17 mouse cellular contexts compared by ENCODE assay signal in the genomic region with DNA sequence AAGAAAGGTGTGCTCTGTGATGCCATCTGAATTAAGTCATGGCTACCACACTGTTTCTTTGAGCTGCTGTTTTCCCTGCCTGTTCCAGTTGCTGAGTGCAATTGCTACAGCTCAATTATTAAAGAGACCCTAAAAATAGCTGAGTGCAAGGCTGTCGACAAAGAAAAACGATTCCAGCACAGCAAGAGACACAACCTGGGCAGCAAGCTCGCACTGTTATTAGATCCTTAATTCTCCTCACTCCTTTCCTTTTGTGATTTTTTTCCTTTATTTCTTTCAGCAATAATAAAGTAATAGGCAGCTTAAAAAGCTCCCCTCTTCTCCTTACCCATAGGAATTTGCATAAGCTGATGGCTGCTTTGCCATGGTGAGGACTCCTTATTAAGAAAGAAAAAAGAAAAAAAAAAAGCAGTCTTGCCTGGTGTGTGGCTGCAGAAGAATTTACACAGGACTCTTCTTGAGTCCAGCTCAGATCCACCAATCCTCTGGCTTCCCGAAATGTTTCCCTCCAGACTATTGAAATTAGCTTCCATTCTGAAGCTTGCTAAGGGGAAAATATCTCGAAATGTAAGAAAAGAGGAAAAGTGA.
DNase-seq lines count a peak whose midpoint lies in the region; ATAC-seq and TF ChIP-seq lines count a peak whose summit lies in the region.
"Had no signal": no experiment of that assay in that cellular context is flagged by ENCODE, and none has a peak within 500 bp of the region (broad histone marks: within the 10 kb centered on the region; RNA-seq: fewer than 3 reads in every experiment).

No protein-coding gene starts in this region.

- no peak for DNase-seq in midbrain, embryonic 11.5 days (ENCODE audit: low spot score, missing footprints)
- DNase-seq in midbrain, embryonic 10.5 days (ENCODE audit: low spot score) = no peak
- DNase-seq in forebrain, embryonic 14.5 days (ENCODE audit: low spot score) = peak; percentile 31
- DNase-seq in hindbrain, postnatal 0 days (ENCODE audit: low spot score) = peak; percentile 12
- no peak for DNase-seq in stomach, postnatal 0 days (ENCODE audit: low spot score)
- DNase-seq in thymus, postnatal 10 days (ENCODE audit: low spot score in 2 of 2) = no peak
- DNase-seq in layer of hippocampus, adult 9-11 months = no peak
- DNase-seq: B cell, adult 2 months; cerebellum, adult 9-10 months; heart, postnatal 36 days; left cerebral cortex, postnatal 4 days; liver; lung, postnatal 10 days; thymus, postnatal 36 days had no signal

- ATAC-seq in midbrain, embryonic 11.5 days (ENCODE audit: low FRiP score) = 0 out of 2 replicates have a peak, but pooled peaks have one; percentile 44
- peak; percentile 54; the same call in 1 of the 2 replicates for ATAC-seq in forebrain, embryonic 14.5 days
- ATAC-seq in hindbrain, postnatal 0 days = no peak
- ATAC-seq in neural tube, embryonic 14.5 days (ENCODE audit: low read depth) = no peak
- ATAC-seq in stomach, postnatal 0 days (ENCODE audit: low FRiP score, low TSS enrichment) = no peak
- ATAC-seq: intestine, postnatal 0 days had no signal

- H3K36me3 ChIP-seq in midbrain, embryonic 11.5 days (ENCODE audit: control insufficient read depth, insufficient read depth, low read length) = no peaks in the 10 kb centered on the region
- H3K36me3 ChIP-seq in midbrain, embryonic 10.5 days = no peaks in the 10 kb centered on the region
- no peaks in the 10 kb centered on the region for H3K36me3 ChIP-seq in forebrain, embryonic 14.5 days (ENCODE audit: control insufficient read depth, insufficient read depth, low read length)
- no peaks in the 10 kb centered on the region for H3K36me3 ChIP-seq in hindbrain, postnatal 0 days (ENCODE audit: insufficient read depth, low read length)
- H3K36me3 ChIP-seq in neural tube, embryonic 14.5 days (ENCODE audit: control insufficient read depth, insufficient read depth, low read length) = no peaks in the 10 kb centered on the region
- no peaks in the 10 kb centered on the region for H3K36me3 ChIP-seq in stomach, postnatal 0 days (ENCODE audit: control insufficient read depth, insufficient read depth, low read length)
- H3K36me3 ChIP-seq: embryonic facial prominence, embryonic 10.5 days had no signal

- H3K9ac ChIP-seq in midbrain, embryonic 11.5 days (ENCODE audit: low read length) = no peak overlapping the region
- no peak overlapping the region for H3K9ac ChIP-seq in forebrain, embryonic 14.5 days (ENCODE audit: low read length)
- H3K9ac ChIP-seq in hindbrain, postnatal 0 days (replicated peaks; ENCODE audit: low read length) = no peak overlapping the region
- H3K9ac ChIP-seq in neural tube, embryonic 14.5 days (replicated peaks; ENCODE audit: low read depth, low read length) = no peak overlapping the region
- no peak overlapping the region for H3K9ac ChIP-seq in stomach, postnatal 0 days (ENCODE audit: low read length)

- H3K4me1 ChIP-seq in midbrain, embryonic 11.5 days (ENCODE audit: control insufficient read depth, insufficient read depth, low read length) = peaks cover 2% of the 10 kb centered on the region; the same call in 1 of the 2 replicates
- no peaks in the 10 kb centered on the region; the same call in 1 of the 2 replicates for H3K4me1 ChIP-seq in midbrain, embryonic 10.5 days
- H3K4me1 ChIP-seq in forebrain, embryonic 14.5 days (ENCODE audit: control insufficient read depth, insufficient read depth, low read length) = peaks cover 4% of the 10 kb centered on the region
- peaks cover 3% of the 10 kb centered on the region; the same call in 1 of the 2 replicates for H3K4me1 ChIP-seq in hindbrain, postnatal 0 days (ENCODE audit: insufficient read depth, low read length)
- H3K4me1 ChIP-seq in neural tube, embryonic 14.5 days (ENCODE audit: control insufficient read depth, insufficient read depth, low read length) = no peaks in the 10 kb centered on the region
- H3K4me1 ChIP-seq in stomach, postnatal 0 days (replicated peaks; ENCODE audit: control insufficient read depth, insufficient read depth) = no peaks in the 10 kb centered on the region
- H3K4me1 ChIP-seq: embryonic facial prominence, embryonic 10.5 days had no signal

- H3K27me3 ChIP-seq in midbrain, embryonic 11.5 days (ENCODE audit: control insufficient read depth, insufficient read depth, low read length) = no peaks in the 10 kb centered on the region
- H3K27me3 ChIP-seq in midbrain, embryonic 10.5 days (ENCODE audit: low read depth, poor library complexity, severe bottlenecking) = no peaks in the 10 kb centered on the region
- H3K27me3 ChIP-seq in forebrain, embryonic 14.5 days (replicated peaks; ENCODE audit: control insufficient read depth, insufficient read depth, low read length) = no peaks in the 10 kb centered on the region
- H3K27me3 ChIP-seq in hindbrain, postnatal 0 days (ENCODE audit: insufficient read depth, low read length) = no peaks in the 10 kb centered on the region
- H3K27me3 ChIP-seq in neural tube, embryonic 14.5 days (ENCODE audit: control insufficient read depth, insufficient read depth, low read length) = no peaks in the 10 kb centered on the region
- H3K27me3 ChIP-seq in stomach, postnatal 0 days (ENCODE audit: control insufficient read depth, insufficient read depth, low read length) = no peaks in the 10 kb centered on the region

- WGBS in midbrain, embryonic 11.5 days = 56% methylated on average over 5 of the region's 5 CpGs
- WGBS in midbrain, embryonic 10.5 days = 61% methylated on average over 5 of the region's 5 CpGs
- WGBS in forebrain, embryonic 14.5 days = 2% methylated on average over 5 of the region's 5 CpGs
- 37% methylated on average over 5 of the region's 5 CpGs for WGBS in hindbrain, postnatal 0 days
- WGBS in neural tube, embryonic 14.5 days = 49% methylated on average over 5 of the region's 5 CpGs
- WGBS in stomach, postnatal 0 days = 61% methylated on average over 5 of the region's 5 CpGs

- no peak overlapping the region for H3K4me2 ChIP-seq in midbrain, embryonic 11.5 days
- H3K4me2 ChIP-seq in forebrain, embryonic 14.5 days (ENCODE audit: low read length) = 0 out of 2 replicates have a peak overlapping the region, but pooled peaks have one; percentile 2
- H3K4me2 ChIP-seq in hindbrain, postnatal 0 days (ENCODE audit: low read depth, low read length) = no peak overlapping the region
- no peak overlapping the region for H3K4me2 ChIP-seq in neural tube, embryonic 14.5 days (ENCODE audit: low read depth, low read length)
- H3K4me2 ChIP-seq in stomach, postnatal 0 days (replicated peaks; ENCODE audit: low read depth) = no peak overlapping the region

- TF ChIP-seq CTCF in hindbrain, postnatal 0 days (IDR thresholded peaks at IDR 0.05; ENCODE audit: low read depth) = no peak
- TF ChIP-seq CTCF in stomach, postnatal 0 days (IDR thresholded peaks at IDR 0.05; ENCODE audit: low read depth) = no peak

- H3K27ac ChIP-seq in midbrain, embryonic 11.5 days (ENCODE audit: low read depth, low read length) = no peak overlapping the region
- no peak overlapping the region for H3K27ac ChIP-seq in midbrain, embryonic 10.5 days (replicated peaks)
- peak overlapping the region; percentile 50; the same call in 1 of the 2 replicates for H3K27ac ChIP-seq in forebrain, embryonic 14.5 days (ENCODE audit: low read depth, low read length)
- H3K27ac ChIP-seq in hindbrain, postnatal 0 days = peak overlapping the region; percentile 54; the same call in 1 of the 2 replicates
- peak overlapping the region; percentile 36; the same call in 1 of the 2 replicates for H3K27ac ChIP-seq in neural tube, embryonic 14.5 days (ENCODE audit: low read depth, low read length)
- no peak overlapping the region for H3K27ac ChIP-seq in stomach, postnatal 0 days (replicated peaks)
- H3K27ac ChIP-seq: embryonic facial prominence, embryonic 10.5 days had no signal

- H3K9me3 ChIP-seq in midbrain, embryonic 11.5 days (ENCODE audit: control insufficient read depth, low read length) = no peaks in the 10 kb centered on the region
- H3K9me3 ChIP-seq in midbrain, embryonic 10.5 days (replicated peaks) = no peaks in the 10 kb centered on the region
- no peaks in the 10 kb centered on the region for H3K9me3 ChIP-seq in forebrain, embryonic 14.5 days (replicated peaks; ENCODE audit: control insufficient read depth, low read length)
- H3K9me3 ChIP-seq in hindbrain, postnatal 0 days (ENCODE audit: low read length) = no peaks in the 10 kb centered on the region
- no peaks in the 10 kb centered on the region for H3K9me3 ChIP-seq in neural tube, embryonic 14.5 days (ENCODE audit: control insufficient read depth, low read length)
- no peaks in the 10 kb centered on the region for H3K9me3 ChIP-seq in stomach, postnatal 0 days (ENCODE audit: control insufficient read depth, low read length)
- H3K9me3 ChIP-seq: embryonic facial prominence, embryonic 10.5 days had no signal

- no peak for TF ChIP-seq EP300 in stomach, postnatal 0 days (optimal IDR thresholded peaks at IDR 0.05)

- H3K4me3 ChIP-seq in midbrain, embryonic 11.5 days (ENCODE audit: low read depth, low read length) = no peak overlapping the region
- no peak overlapping the region for H3K4me3 ChIP-seq in midbrain, embryonic 10.5 days
- H3K4me3 ChIP-seq in forebrain, embryonic 14.5 days (ENCODE audit: low read depth, low read length) = no peak overlapping the region
- H3K4me3 ChIP-seq in hindbrain, postnatal 0 days (ENCODE audit: low read length) = no peak overlapping the region
- no peak overlapping the region for H3K4me3 ChIP-seq in neural tube, embryonic 14.5 days (ENCODE audit: low read depth, low read length)
- no peak overlapping the region for H3K4me3 ChIP-seq in stomach, postnatal 0 days (ENCODE audit: low read depth, low read length)
- H3K4me3 ChIP-seq: embryonic facial prominence, embryonic 10.5 days had no signal

Comparison
In these comparisons a context has a peak if more than half of its experiments do, and no peak if none do; other contexts are left out.
1. ATAC-seq: peak in midbrain, embryonic 11.5 days (single experiment) and forebrain, embryonic 14.5 days (single experiment); none in hindbrain, postnatal 0 days (single experiment), neural tube, embryonic 14.5 days (single experiment) and stomach, postnatal 0 days (single experiment).
2. DNase-seq: peak in forebrain, embryonic 14.5 days (single experiment) and hindbrain, postnatal 0 days (single experiment); none in midbrain, embryonic 11.5 days (single experiment), midbrain, embryonic 10.5 days (single experiment), stomach, postnatal 0 days (single experiment), thymus, postnatal 10 days (0 of 2) and layer of hippocampus, adult 9-11 months (single experiment).
3. H3K27ac ChIP-seq: peak in forebrain, embryonic 14.5 days (single experiment), hindbrain, postnatal 0 days (single experiment) and neural tube, embryonic 14.5 days (single experiment); none in midbrain, embryonic 11.5 days (single experiment), midbrain, embryonic 10.5 days (single experiment) and stomach, postnatal 0 days (single experiment).